Comparison of ENCODE assay signal across 28 mouse cellular contexts in genomic region chr1:22293953-22294352, GRCm38 (mm10).
DNase-seq lines count a peak whose midpoint lies in the region; ATAC-seq and TF ChIP-seq lines count a peak whose summit lies in the region.
"Had no signal": no experiment of that assay in that cellular context is flagged by ENCODE, and none has a peak within 500 bp of the region (broad histone marks: within the 10 kb centered on the region; RNA-seq: fewer than 3 reads in every experiment).

No protein-coding gene starts in this region.

- H3K9me3 ChIP-seq in forebrain, embryonic 11.5 days (ENCODE audit: control insufficient read depth, low read length), result no peaks in the 10 kb centered on the region
- no peaks in the 10 kb centered on the region for H3K9me3 ChIP-seq in forebrain, embryonic 10.5 days
- H3K9me3 ChIP-seq in midbrain, embryonic 12.5 days, result no peaks in the 10 kb centered on the region
- no peaks in the 10 kb centered on the region for H3K9me3 ChIP-seq in midbrain, embryonic 15.5 days
- no peaks in the 10 kb centered on the region for H3K9me3 ChIP-seq in liver, postnatal 0 days (ENCODE audit: low read length)
- H3K9me3 ChIP-seq in stomach, postnatal 0 days (ENCODE audit: control insufficient read depth, low read length), result no peaks in the 10 kb centered on the region
- H3K9me3 ChIP-seq: embryonic facial prominence, embryonic 10.5 days; embryonic facial prominence, embryonic 15.5 days; heart, embryonic 10.5 days; hindbrain, embryonic 13.5 days; kidney, embryonic 15.5 days; neural tube, embryonic 13.5 days had no signal

- TF ChIP-seq CTCF in liver, postnatal 0 days (IDR thresholded peaks at IDR 0.05; ENCODE audit: low read depth), result no peak
- no peak for TF ChIP-seq CTCF in stomach, postnatal 0 days (IDR thresholded peaks at IDR 0.05; ENCODE audit: low read depth)

- H3K4me1 ChIP-seq in forebrain, embryonic 11.5 days (replicated peaks; ENCODE audit: control insufficient read depth, insufficient read depth, low read length), result no peaks in the 10 kb centered on the region
- H3K4me1 ChIP-seq in forebrain, embryonic 10.5 days, result peaks cover 6% of the 10 kb centered on the region
- peaks cover 3% of the 10 kb centered on the region for H3K4me1 ChIP-seq in midbrain, embryonic 12.5 days
- 0 out of 2 replicates have a peak, but pooled peaks cover 2% of the 10 kb centered on the region for H3K4me1 ChIP-seq in midbrain, embryonic 15.5 days
- no peaks in the 10 kb centered on the region for H3K4me1 ChIP-seq in liver, postnatal 0 days (ENCODE audit: insufficient read depth)
- no peaks in the 10 kb centered on the region for H3K4me1 ChIP-seq in stomach, postnatal 0 days (replicated peaks; ENCODE audit: control insufficient read depth, insufficient read depth)
- H3K4me1 ChIP-seq: embryonic facial prominence, embryonic 10.5 days; embryonic facial prominence, embryonic 15.5 days; heart, embryonic 10.5 days; hindbrain, embryonic 13.5 days; neural tube, embryonic 13.5 days had no signal

- no peak for DNase-seq in forebrain, embryonic 11.5 days (ENCODE audit: low spot score)
- no peak for DNase-seq in forebrain, embryonic 10.5 days (ENCODE audit: extremely low spot score, low spot score)
- peak; percentile 68 for DNase-seq in ZHBTc4 (ENCODE audit: low read depth, low spot score)
- no peak for DNase-seq in liver, postnatal 0 days
- DNase-seq in stomach, postnatal 0 days (ENCODE audit: low spot score), result no peak
- DNase-seq: adrenal gland, postnatal 10 days; cerebellum, adult 11 months; cerebellum, adult 9-10 months; cerebellum, postnatal 36 days; gastrocnemius, postnatal 25 days; heart, adult 11 months; heart, postnatal 4 days; kidney, adult 18-20 months; kidney, postnatal 25 days; left cerebral cortex, postnatal 4 days; liver; lung, embryonic 14.5 days; lung, postnatal 14 days had no signal

- WGBS in forebrain, embryonic 11.5 days, result under 1% methylated on average over 3 of the region's 3 CpGs
- WGBS in forebrain, embryonic 10.5 days, result 3% methylated on average over 3 of the region's 3 CpGs
- 4% methylated on average over 3 of the region's 3 CpGs for WGBS in midbrain, embryonic 12.5 days
- WGBS in midbrain, embryonic 15.5 days, result 3% methylated on average over 3 of the region's 3 CpGs
- 27% methylated on average over 3 of the region's 3 CpGs for WGBS in liver, postnatal 0 days (ENCODE audit: insufficient replicate concordance)
- 15% methylated on average over 3 of the region's 3 CpGs for WGBS in stomach, postnatal 0 days

- H3K9ac ChIP-seq in forebrain, embryonic 11.5 days (ENCODE audit: low read length), result no peak overlapping the region
- H3K9ac ChIP-seq in midbrain, embryonic 12.5 days (replicated peaks), result no peak overlapping the region
- H3K9ac ChIP-seq in midbrain, embryonic 15.5 days, result no peak overlapping the region
- no peak overlapping the region for H3K9ac ChIP-seq in liver, postnatal 0 days (replicated peaks)
- H3K9ac ChIP-seq in stomach, postnatal 0 days (ENCODE audit: low read length), result no peak overlapping the region
- H3K9ac ChIP-seq: embryonic facial prominence, embryonic 15.5 days; hindbrain, embryonic 13.5 days; kidney, embryonic 15.5 days; liver, embryonic 14.5 days; lung, embryonic 14.5 days; neural tube, embryonic 13.5 days had no signal

- TF ChIP-seq EP300 in liver, postnatal 0 days (IDR thresholded peaks at IDR 0.05; ENCODE audit: low read depth), result no peak
- no peak for TF ChIP-seq EP300 in stomach, postnatal 0 days (optimal IDR thresholded peaks at IDR 0.05)

- peak; percentile 70 for ATAC-seq in forebrain, embryonic 11.5 days (replicated peaks; ENCODE audit: low FRiP score)
- ATAC-seq in midbrain, embryonic 12.5 days (ENCODE audit: low FRiP score, low read depth), result peak; percentile 56; the same call in 1 of the 2 replicates
- no peak for ATAC-seq in midbrain, embryonic 15.5 days (replicated peaks)
- ATAC-seq in liver, postnatal 0 days, result no peak
- ATAC-seq in stomach, postnatal 0 days (ENCODE audit: low FRiP score, low TSS enrichment), result no peak
- ATAC-seq: forebrain, embryonic 14.5 days had no signal

- no peaks in the 10 kb centered on the region for H3K27me3 ChIP-seq in forebrain, embryonic 11.5 days (ENCODE audit: control insufficient read depth, insufficient read depth, low read length)
- no peaks in the 10 kb centered on the region for H3K27me3 ChIP-seq in forebrain, embryonic 10.5 days (ENCODE audit: poor library complexity, severe bottlenecking)
- H3K27me3 ChIP-seq in midbrain, embryonic 12.5 days, result no peaks in the 10 kb centered on the region
- H3K27me3 ChIP-seq in midbrain, embryonic 15.5 days (replicated peaks), result no peaks in the 10 kb centered on the region
- no peaks in the 10 kb centered on the region for H3K27me3 ChIP-seq in liver, postnatal 0 days (ENCODE audit: insufficient read depth, low read length)
- no peaks in the 10 kb centered on the region for H3K27me3 ChIP-seq in stomach, postnatal 0 days (ENCODE audit: control insufficient read depth, insufficient read depth, low read length)
- H3K27me3 ChIP-seq: embryonic facial prominence, embryonic 15.5 days; hindbrain, embryonic 13.5 days; kidney, embryonic 15.5 days; neural tube, embryonic 13.5 days had no signal

- H3K4me2 ChIP-seq in forebrain, embryonic 11.5 days (ENCODE audit: low read depth, low read length, severe bottlenecking), result no peak overlapping the region
- no peak overlapping the region for H3K4me2 ChIP-seq in midbrain, embryonic 12.5 days (replicated peaks)
- no peak overlapping the region for H3K4me2 ChIP-seq in midbrain, embryonic 15.5 days
- no peak overlapping the region for H3K4me2 ChIP-seq in liver, postnatal 0 days (ENCODE audit: low read depth, low read length)
- no peak overlapping the region for H3K4me2 ChIP-seq in stomach, postnatal 0 days (replicated peaks; ENCODE audit: low read depth)
- H3K4me2 ChIP-seq: embryonic facial prominence, embryonic 15.5 days; hindbrain, embryonic 13.5 days; kidney, embryonic 15.5 days; lung, embryonic 14.5 days; neural tube, embryonic 13.5 days had no signal

- no peak overlapping the region for H3K27ac ChIP-seq in forebrain, embryonic 11.5 days (ENCODE audit: low read depth, low read length)
- no peak overlapping the region for H3K27ac ChIP-seq in forebrain, embryonic 10.5 days
- H3K27ac ChIP-seq in midbrain, embryonic 12.5 days (replicated peaks), result no peak overlapping the region
- H3K27ac ChIP-seq in midbrain, embryonic 15.5 days, result no peak overlapping the region
- H3K27ac ChIP-seq in liver, postnatal 0 days (ENCODE audit: low read depth), result no peak overlapping the region
- no peak overlapping the region for H3K27ac ChIP-seq in stomach, postnatal 0 days (replicated peaks)
- H3K27ac ChIP-seq: embryonic facial prominence, embryonic 10.5 days; embryonic facial prominence, embryonic 15.5 days; heart, embryonic 10.5 days; hindbrain, embryonic 13.5 days; kidney, embryonic 15.5 days; liver, embryonic 14.5 days; neural tube, embryonic 13.5 days had no signal

- H3K4me3 ChIP-seq in forebrain, embryonic 11.5 days (ENCODE audit: low read depth, low read length), result no peak overlapping the region
- H3K4me3 ChIP-seq in forebrain, embryonic 10.5 days, result no peak overlapping the region
- H3K4me3 ChIP-seq in midbrain, embryonic 12.5 days, result no peak overlapping the region
- H3K4me3 ChIP-seq in midbrain, embryonic 15.5 days, result no peak overlapping the region
- H3K4me3 ChIP-seq in liver, postnatal 0 days (ENCODE audit: low read depth, low read length), result no peak overlapping the region
- H3K4me3 ChIP-seq in stomach, postnatal 0 days (ENCODE audit: low read depth, low read length), result no peak overlapping the region
- H3K4me3 ChIP-seq: embryonic facial prominence, embryonic 10.5 days; embryonic facial prominence, embryonic 15.5 days; heart, embryonic 10.5 days; hindbrain, embryonic 13.5 days; kidney, embryonic 15.5 days; neural tube, embryonic 13.5 days had no signal

- no peaks in the 10 kb centered on the region for H3K36me3 ChIP-seq in forebrain, embryonic 11.5 days (ENCODE audit: control insufficient read depth, insufficient read depth, low read length)
- no peaks in the 10 kb centered on the region for H3K36me3 ChIP-seq in forebrain, embryonic 10.5 days (replicated peaks)
- no peaks in the 10 kb centered on the region for H3K36me3 ChIP-seq in midbrain, embryonic 12.5 days
- no peaks in the 10 kb centered on the region for H3K36me3 ChIP-seq in midbrain, embryonic 15.5 days (replicated peaks)
- H3K36me3 ChIP-seq in liver, postnatal 0 days (replicated peaks; ENCODE audit: insufficient read depth, low read length), result no peaks in the 10 kb centered on the region
- H3K36me3 ChIP-seq in stomach, postnatal 0 days (ENCODE audit: control insufficient read depth, insufficient read depth, low read length), result no peaks in the 10 kb centered on the region
- H3K36me3 ChIP-seq: embryonic facial prominence, embryonic 10.5 days; embryonic facial prominence, embryonic 15.5 days; heart, embryonic 10.5 days; kidney, embryonic 15.5 days had no signal

Comparison
In these comparisons a context has a peak if more than half of its experiments do, and no peak if none do; other contexts are left out.
1. ATAC-seq: peak in forebrain, embryonic 11.5 days (single experiment) and midbrain, embryonic 12.5 days (single experiment); none in midbrain, embryonic 15.5 days (single experiment), liver, postnatal 0 days (single experiment) and stomach, postnatal 0 days (single experiment).